7 mouse cellular contexts compared by ENCODE assay signal in genomic region chr19:5073028-5073427, GRCm38 (mm10). TPM values are rescaled to one million over a fixed set of nuclear protein-coding genes. Genes with fewer than 3 reads are reported as not detected.
DNase-seq lines count a peak whose midpoint lies in the region; ATAC-seq and TF ChIP-seq lines count a peak whose summit lies in the region.

No protein-coding gene starts in this region.

- no peak overlapping the region for H3K9ac ChIP-seq in forebrain, embryonic 16.5 days (replicated peaks; ENCODE audit: low read depth, low read length)
- no peak overlapping the region; the same call in 1 of the 2 replicates for H3K9ac ChIP-seq in kidney, embryonic 14.5 days (ENCODE audit: low read depth, low read length)

- peaks cover 27% of the 10 kb centered on the region for H3K4me1 ChIP-seq in forebrain, embryonic 16.5 days (replicated peaks; ENCODE audit: control insufficient read depth, insufficient read depth, low read length)
- H3K4me1 ChIP-seq in kidney, embryonic 14.5 days (ENCODE audit: control insufficient read depth, insufficient read depth, low read length), result peaks cover 26% of the 10 kb centered on the region

- H3K36me3 ChIP-seq in forebrain, embryonic 16.5 days (ENCODE audit: control insufficient read depth, insufficient read depth), result no peaks in the 10 kb centered on the region
- H3K36me3 ChIP-seq in kidney, embryonic 14.5 days (ENCODE audit: control insufficient read depth, insufficient read depth, low read length), result no peaks in the 10 kb centered on the region

- ATAC-seq in forebrain, embryonic 16.5 days, result no peak
- ATAC-seq in kidney, embryonic 14.5 days (ENCODE audit: low FRiP score, low TSS enrichment), result peak; percentile 21; the same call in 1 of the 2 replicates

- no peaks in the 10 kb centered on the region for H3K9me3 ChIP-seq in forebrain, embryonic 16.5 days (ENCODE audit: control insufficient read depth, low read length)
- no peaks in the 10 kb centered on the region for H3K9me3 ChIP-seq in kidney, embryonic 14.5 days (ENCODE audit: control insufficient read depth, low read length)

- peak; percentile 69; the same call in 1 of the 2 replicates for TF ChIP-seq CTCF in brain, embryonic 14.5 days (IDR thresholded peaks at IDR 0.05; ENCODE audit: borderline replicate concordance, extremely low read depth, insufficient read depth, insufficient read length)

- DNase-seq in urinary bladder, postnatal 14 days (ENCODE audit: low spot score), result peak; percentile 70
- no peak for DNase-seq in urinary bladder, postnatal 10 days (ENCODE audit: low spot score)
- peak; percentile 87 for DNase-seq in brain, embryonic 14.5 days (ENCODE audit: low read depth)
- DNase-seq in lung, postnatal 10 days, result peak; percentile 72
- DNase-seq in spleen, postnatal 10 days (ENCODE audit: low spot score in 2 of 2), result peak; percentile 51 to 80

- peak overlapping the region; percentile 45; the same call in 1 of the 2 replicates for H3K4me3 ChIP-seq in forebrain, embryonic 16.5 days (replicated peaks; ENCODE audit: low read length)
- peak overlapping the region; percentile 46 for H3K4me3 ChIP-seq in kidney, embryonic 14.5 days (ENCODE audit: low read length)

- no peak for TF ChIP-seq POLR2A in brain, embryonic 14.5 days (IDR thresholded peaks at IDR 0.05; ENCODE audit: borderline replicate concordance, extremely low read depth, insufficient read depth, insufficient read length, poor library complexity, severe bottlenecking)

- 1% methylated on average over 15 of the region's 15 CpGs for WGBS in forebrain, embryonic 16.5 days
- 1% methylated on average over 15 of the region's 15 CpGs for WGBS in kidney, embryonic 14.5 days

- H3K27ac ChIP-seq in forebrain, embryonic 16.5 days (ENCODE audit: low read length), result no peak overlapping the region
- H3K27ac ChIP-seq in kidney, embryonic 14.5 days (ENCODE audit: low read depth, low read length), result peak overlapping the region; percentile 64

- peak overlapping the region; percentile 71 for H3K4me2 ChIP-seq in forebrain, embryonic 16.5 days (ENCODE audit: low read length)
- H3K4me2 ChIP-seq in kidney, embryonic 14.5 days (replicated peaks; ENCODE audit: low read depth, low read length), result peak overlapping the region; percentile 52

- peaks cover 7% of the 10 kb centered on the region; the same call in 1 of the 2 replicates for H3K27me3 ChIP-seq in forebrain, embryonic 16.5 days (replicated peaks; ENCODE audit: control insufficient read depth, insufficient read depth, low read length)
- H3K27me3 ChIP-seq in kidney, embryonic 14.5 days (ENCODE audit: control insufficient read depth, insufficient read depth, low read length), result peaks cover 12% of the 10 kb centered on the region

RNA-seq across cellular contexts. Expression of gene Cd248, which starts 5.2 kb away (rescaled TPM):
- 15.5 and 24.7 TPM in 2 replicates for polyA plus RNA-seq in brain, embryonic 14.5 days (2012; rRNA removed)
- polyA plus RNA-seq in forebrain, embryonic 16.5 days (2015; fragmentation: Nextera tagmentation; extraction: Ambion mirVana), result 11.9 and 14.3 TPM in 2 replicates
- 44.2 and 57.9 TPM in 2 replicates for polyA plus RNA-seq in kidney, embryonic 14.5 days (2014; fragmentation: Nextera tagmentation; extraction: Ambion mirVana)

RNA-seq across cellular contexts. Expression of gene Tmem151a, which starts 12.3 kb away (rescaled TPM):
- 6.8 and 10.7 TPM in 2 replicates for polyA plus RNA-seq in brain, embryonic 14.5 days (2012; rRNA removed)
- 8.0 and 15.8 TPM in 2 replicates for polyA plus RNA-seq in forebrain, embryonic 16.5 days (2015; fragmentation: Nextera tagmentation; extraction: Ambion mirVana)
- polyA plus RNA-seq in kidney, embryonic 14.5 days (2014; fragmentation: Nextera tagmentation; extraction: Ambion mirVana), result 1.2 and 1.7 TPM in 2 replicates

RNA-seq across cellular contexts. Expression of gene Yif1a, which starts 15.3 kb away (rescaled TPM):
- polyA plus RNA-seq in brain, embryonic 14.5 days (2012; rRNA removed), result 62.8 and 63.2 TPM in 2 replicates
- 54.0 and 56.0 TPM in 2 replicates for polyA plus RNA-seq in forebrain, embryonic 16.5 days (2015; fragmentation: Nextera tagmentation; extraction: Ambion mirVana)
- polyA plus RNA-seq in kidney, embryonic 14.5 days (2014; fragmentation: Nextera tagmentation; extraction: Ambion mirVana), result 114 and 115 TPM in 2 replicates

RNA-seq across cellular contexts. Expression of gene Rin1, which starts 22.7 kb away (rescaled TPM):
- 4.0 and 4.3 TPM in 2 replicates for polyA plus RNA-seq in brain, embryonic 14.5 days (2012; rRNA removed)
- 1.3 and 1.9 TPM in 2 replicates for polyA plus RNA-seq in forebrain, embryonic 16.5 days (2015; fragmentation: Nextera tagmentation; extraction: Ambion mirVana)
- polyA plus RNA-seq in kidney, embryonic 14.5 days (2014; fragmentation: Nextera tagmentation; extraction: Ambion mirVana), result 2.5 and 4.8 TPM in 2 replicates

RNA-seq across cellular contexts. Expression of gene Cnih2, which starts 25.3 kb away (rescaled TPM):
- polyA plus RNA-seq in brain, embryonic 14.5 days (2012; rRNA removed), result 467 and 494 TPM in 2 replicates
- polyA plus RNA-seq in forebrain, embryonic 16.5 days (2015; fragmentation: Nextera tagmentation; extraction: Ambion mirVana), result 297 and 347 TPM in 2 replicates
- 23.1 and 26.5 TPM in 2 replicates for polyA plus RNA-seq in kidney, embryonic 14.5 days (2014; fragmentation: Nextera tagmentation; extraction: Ambion mirVana)
